Mouse (Mus musculus) C2C12 (cell line): ENCODE measurements at regions not wholly inside any gene's neighbourhood (a gene's known extent, or its start where the extent isn't known, plus 50 kb on each side); places are given as distances from the start of the nearest gene placed in this dataset.

ENCODE experiments used
- H3K27me3 ChIP-seq: one replicate; pipeline ENCODE4 v1.6.1; 2011; ENCODE audit not compliant: control insufficient read depth, insufficient read depth, insufficient read length
- H3K36me3 ChIP-seq: one replicate; pipeline ENCODE4 v1.6.1; 2011; ENCODE audit not compliant: control insufficient read depth, insufficient read depth
- H3K4me3 ChIP-seq: one replicate; pipeline ENCODE4 v1.5.1; 2011; ENCODE audit warnings: mild to moderate bottlenecking, control low read depth; ENCODE audit not compliant: poor library complexity, insufficient read depth, severe bottlenecking
- H3K79me2 ChIP-seq: one replicate; pipeline ENCODE4 v1.6.1; 2011; ENCODE audit not compliant: control insufficient read depth, insufficient read depth
- H3K79me3 ChIP-seq: one replicate; pipeline ENCODE4 v1.6.1; 2011; ENCODE audit warnings: low read depth, control low read depth
- H3ac ChIP-seq: one replicate; pipeline ENCODE3; 2011; ENCODE audit warnings: low read depth; ENCODE audit not compliant: control insufficient read depth, insufficient read length
- CEBPB ChIP-seq: IDR thresholded peaks from one replicate; pipeline ENCODE4 v1.6.1; 2011; ENCODE audit warnings: low read depth, mild to moderate bottlenecking, control low read depth, moderate library complexity
- CTCF ChIP-seq: IDR thresholded peaks from one replicate; pipeline ENCODE4 v1.5.1; 2011; ENCODE audit not compliant: control insufficient read depth, insufficient read depth, insufficient read length
- FOSL1 ChIP-seq: IDR thresholded peaks from one replicate; pipeline ENCODE4 v1.8.0; 2011; ENCODE audit warnings: mild to moderate bottlenecking, low read length; ENCODE audit not compliant: poor library complexity, insufficient read depth, severe bottlenecking
- MAX ChIP-seq: IDR thresholded peaks from one replicate; pipeline ENCODE4 v1.6.1; 2011; ENCODE audit warnings: mild to moderate bottlenecking, control low read depth
- MYOD1 ChIP-seq: IDR thresholded peaks from one replicate; pipeline ENCODE4 v1.6.1; 2011; ENCODE audit warnings: low read depth; ENCODE audit not compliant: control insufficient read depth, insufficient read length
- MYOG ChIP-seq: IDR thresholded peaks from one replicate; pipeline ENCODE4 v1.6.1; 2011; ENCODE audit not compliant: control insufficient read depth, insufficient read length; ENCODE audit errors: extremely low read depth
- USF1 ChIP-seq: IDR thresholded peaks from one replicate; pipeline ENCODE4 v1.6.1; 2011; ENCODE audit warnings: low read depth, mild to moderate bottlenecking, control low read depth, moderate library complexity

DNA sequence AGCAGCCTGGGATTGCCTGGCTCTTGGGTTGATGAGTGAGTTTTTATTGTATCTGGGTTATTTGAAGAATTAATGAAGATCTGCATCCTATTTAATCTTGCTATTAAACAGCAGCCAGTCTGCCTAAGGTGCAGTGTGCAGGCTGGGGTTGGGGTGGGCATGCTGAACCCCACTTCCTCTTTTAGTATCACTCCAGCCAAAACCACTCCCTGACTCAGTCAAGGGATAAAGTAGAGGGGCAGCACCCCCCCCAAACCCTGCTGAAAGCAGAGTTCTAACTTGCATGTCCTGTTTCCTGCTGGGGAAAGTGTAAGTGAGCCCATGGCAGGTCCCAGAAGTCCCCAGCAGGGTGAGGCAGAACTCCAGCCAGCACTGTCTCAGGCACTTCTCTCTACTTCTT lies 292.7 kb upstream of the Rtl1 start:
- no peaks in the 10 kb centered on the region for H3K79me3 ChIP-seq
- no peak overlapping the region for H3ac ChIP-seq
- no peaks in the 10 kb centered on the region for H3K79me2 ChIP-seq
- no peak overlapping the region for H3K4me3 ChIP-seq
- H3K27me3 ChIP-seq = no peaks in the 10 kb centered on the region
- no peaks in the 10 kb centered on the region for H3K36me3 ChIP-seq
- TF ChIP-seq MAX (no peak), MYOG (no peak), FOSL1 (no peak), MYOD1 (no peak), CEBPB (no peak), CTCF (no peak), USF1 (no peak)

DNA sequence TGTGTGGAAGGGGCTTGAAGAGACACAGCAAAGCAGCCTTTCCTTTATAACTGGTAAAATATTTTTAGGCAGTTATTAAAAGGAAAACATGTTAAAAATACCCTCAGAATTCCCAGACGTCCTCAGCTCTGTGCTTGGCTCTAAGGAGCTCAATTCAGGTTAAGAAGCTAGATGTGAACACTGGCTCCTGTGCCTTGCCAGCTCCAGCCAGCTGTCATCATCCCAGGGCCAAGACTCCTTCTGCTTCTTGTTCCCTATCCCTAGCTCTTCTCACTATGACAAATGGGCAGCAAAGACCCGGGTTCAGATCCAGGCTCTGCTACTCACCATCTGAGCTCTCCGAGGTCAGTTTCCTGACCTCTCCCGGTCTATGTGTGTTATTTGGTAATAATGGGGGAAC lies 293.5 kb upstream of the Rtl1 start:
- H3K36me3 ChIP-seq = no peaks in the 10 kb centered on the region
- no peaks in the 10 kb centered on the region for H3K79me3 ChIP-seq
- H3K79me2 ChIP-seq = no peaks in the 10 kb centered on the region

DNA sequence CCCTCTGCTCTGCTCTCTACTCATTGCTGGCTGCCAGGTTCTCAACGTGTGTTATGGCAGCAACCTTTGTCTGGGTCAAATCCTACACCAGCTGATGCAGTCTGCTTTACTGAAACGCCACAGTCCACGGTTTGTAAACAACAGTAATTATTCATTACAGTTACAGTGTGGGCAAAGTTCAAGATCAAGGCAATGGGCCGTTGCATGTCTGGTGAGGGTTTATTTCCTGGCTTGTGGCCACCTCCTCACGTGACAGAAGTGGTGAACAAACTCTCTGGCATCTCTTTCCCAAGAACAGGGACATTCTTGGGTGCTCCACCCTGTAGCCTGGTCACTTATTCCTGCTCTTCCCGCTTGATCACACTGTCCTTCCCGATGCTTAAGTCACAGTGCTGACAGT lies 295.3 kb upstream of the Rtl1 start:
- Histone ChIP-seq H3K36me3 (no peaks in the 10 kb centered on the region), H3ac (no peak overlapping the region), H3K79me2 (no peaks in the 10 kb centered on the region), H3K79me3 (no peaks in the 10 kb centered on the region), H3K27me3 (no peaks in the 10 kb centered on the region), H3K4me3 (no peak overlapping the region)
- no peak for TF ChIP-seq FOSL1
- TF ChIP-seq USF1 = peak; percentile 60

More for the DNA sequence above, 293.5 kb upstream of the Rtl1 start:
- Histone ChIP-seq H3K27me3 (no peaks in the 10 kb centered on the region), H3K4me3 (no peak overlapping the region), H3ac (no peak overlapping the region)
- no peak for TF ChIP-seq CTCF
- no peak for TF ChIP-seq MAX
- TF ChIP-seq FOSL1 = no peak

DNA sequence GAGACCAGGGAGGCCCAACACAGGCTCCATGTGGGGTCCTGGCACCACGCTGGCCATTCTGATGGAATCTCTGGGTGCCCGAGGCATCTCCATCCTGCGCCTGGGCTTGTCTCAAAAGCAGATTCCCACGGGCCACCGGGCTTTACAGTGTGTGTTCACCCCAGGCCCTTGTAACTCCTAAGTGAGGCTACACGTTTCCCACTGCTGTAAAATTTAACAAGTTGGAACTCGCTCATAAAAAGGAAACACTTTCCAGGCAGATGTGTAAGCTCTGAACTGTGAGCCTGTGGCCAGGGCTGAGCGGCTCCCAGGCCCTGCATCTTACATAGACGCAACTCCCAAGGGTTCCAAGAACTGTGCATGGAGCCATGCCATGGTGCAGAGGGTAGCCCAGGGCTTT lies 296.3 kb upstream of the Rtl1 start:
- Histone ChIP-seq H3K36me3 (no peaks in the 10 kb centered on the region), H3K27me3 (no peaks in the 10 kb centered on the region), H3ac (no peak overlapping the region), H3K79me2 (no peaks in the 10 kb centered on the region), H3K4me3 (no peak overlapping the region), H3K79me3 (no peaks in the 10 kb centered on the region)
- TF ChIP-seq USF1 (no peak), MAX (no peak), FOSL1 (no peak), CTCF (no peak), CEBPB (no peak), MYOG (no peak), MYOD1 (no peak)

DNA sequence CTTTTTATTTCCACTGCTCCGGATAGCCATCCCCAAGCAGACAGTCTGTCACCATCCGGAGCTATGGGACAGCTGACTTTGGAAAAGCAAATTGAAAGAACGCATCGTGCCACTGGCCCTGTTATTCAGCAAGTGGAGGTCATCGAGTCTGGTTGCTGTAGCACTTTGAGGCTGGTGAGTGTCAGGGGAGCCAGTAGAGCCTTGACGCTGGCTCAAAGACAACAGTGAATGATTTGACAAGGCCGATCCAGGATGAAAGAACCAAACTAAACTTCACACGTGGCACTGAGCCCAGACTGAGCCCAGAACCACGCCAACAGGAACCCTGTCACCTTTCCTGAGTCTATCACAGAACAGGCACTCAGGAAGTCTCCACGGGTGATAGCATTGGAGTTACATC lies 296.8 kb upstream of the Rtl1 start:
- Histone ChIP-seq H3K79me2 (no peaks in the 10 kb centered on the region), H3K79me3 (no peaks in the 10 kb centered on the region), H3K27me3 (no peaks in the 10 kb centered on the region), H3ac (no peak overlapping the region), H3K36me3 (no peaks in the 10 kb centered on the region), H3K4me3 (no peak overlapping the region)
- TF ChIP-seq MYOD1 = no peak
- no peak for TF ChIP-seq MAX
- no peak for TF ChIP-seq MYOG
- no peak for TF ChIP-seq FOSL1
- TF ChIP-seq USF1 = no peak
- no peak for TF ChIP-seq CEBPB
- TF ChIP-seq CTCF = no peak

DNA sequence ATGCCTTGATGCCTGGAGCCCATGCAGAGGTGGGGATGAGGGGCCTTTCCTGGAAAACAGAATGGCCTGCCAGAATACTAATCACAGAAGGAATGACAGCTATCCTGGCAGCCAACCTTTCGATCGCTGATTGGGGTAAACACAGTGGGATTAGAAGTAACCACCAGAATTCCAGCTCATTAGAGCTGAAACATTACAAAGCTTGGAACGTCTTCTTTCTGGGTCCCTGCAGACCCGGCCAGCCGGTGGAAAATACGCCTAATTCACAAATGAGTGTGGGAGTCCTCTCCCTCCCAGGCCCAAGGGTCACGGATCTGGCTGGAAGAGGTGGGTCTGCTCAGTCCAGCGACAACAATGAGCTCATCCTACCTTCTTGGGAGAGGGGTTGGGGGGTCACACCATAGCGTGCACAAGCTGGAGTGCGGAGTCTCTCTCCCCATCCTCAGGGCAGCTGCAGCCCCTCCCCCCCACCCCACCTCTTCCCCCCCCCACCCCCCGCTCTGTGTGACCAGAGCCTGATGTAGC lies 297.8 kb upstream of the Rtl1 start:
- Histone ChIP-seq H3K79me2 (no peaks in the 10 kb centered on the region), H3K36me3 (no peaks in the 10 kb centered on the region), H3ac (no peak overlapping the region), H3K79me3 (no peaks in the 10 kb centered on the region), H3K4me3 (no peak overlapping the region), H3K27me3 (no peaks in the 10 kb centered on the region)
- TF ChIP-seq MAX (no peak), CEBPB (no peak), USF1 (no peak)
